In the genomic region with DNA sequence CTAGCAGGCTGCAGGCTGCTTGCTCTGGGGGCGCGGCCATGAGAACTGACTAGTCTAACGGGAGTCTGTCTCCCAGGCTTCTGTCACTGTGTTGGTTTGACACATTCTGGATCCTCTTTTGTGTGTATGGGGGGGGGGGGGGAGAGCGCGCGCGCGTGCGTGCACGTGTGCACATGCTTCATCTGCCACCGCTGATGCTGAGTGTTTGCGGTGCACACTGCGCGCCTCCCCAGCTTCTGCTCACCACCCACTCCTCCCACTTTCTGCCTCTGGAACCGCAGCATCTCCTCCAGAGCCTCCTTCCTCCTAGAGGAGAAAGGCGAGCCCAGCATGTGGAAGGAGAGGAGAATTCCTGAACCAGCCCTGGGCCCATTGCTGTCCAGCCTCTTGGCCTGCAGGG, we compare ENCODE assay signal across 24 mouse cellular contexts. TPM values are rescaled to one million over a fixed set of nuclear protein-coding genes. Genes with fewer than 3 reads are reported as not detected.
"Had no signal": no experiment of that assay in that cellular context is flagged by ENCODE, and none has a peak within 500 bp of the region (broad histone marks: within the 10 kb centered on the region; RNA-seq: fewer than 3 reads in every experiment).

No protein-coding gene starts in this region.

- DNase-seq: kidney, adult 9 months; kidney, postnatal 14 days; kidney, postnatal 4 days; layer of hippocampus, adult 9-11 months; layer of hippocampus, postnatal 36 days; left cerebral cortex, postnatal 4 days; liver, postnatal 0 days; lung, embryonic 14.5 days; retina, postnatal 1 day; right cerebral cortex, postnatal 4 days; thymus, postnatal 25 days had no signal

- H3K9ac ChIP-seq: limb, embryonic 12.5 days; limb, embryonic 15.5 days; liver, embryonic 14.5 days; liver, postnatal 0 days; lung, embryonic 14.5 days; midbrain, embryonic 12.5 days; midbrain, embryonic 15.5 days; neural tube, embryonic 13.5 days; stomach, embryonic 15.5 days had no signal

- H3K27me3 ChIP-seq: limb, embryonic 12.5 days; limb, embryonic 15.5 days; midbrain, embryonic 15.5 days; neural tube, embryonic 13.5 days; stomach, embryonic 15.5 days had no signal

- H3K9me3 ChIP-seq: limb, embryonic 12.5 days; limb, embryonic 15.5 days; midbrain, embryonic 12.5 days; midbrain, embryonic 15.5 days; neural tube, embryonic 13.5 days; stomach, embryonic 15.5 days had no signal

- H3K27ac ChIP-seq: limb, embryonic 12.5 days; limb, embryonic 15.5 days; liver, embryonic 14.5 days; macrophage; midbrain, embryonic 12.5 days; midbrain, embryonic 15.5 days; neural tube, embryonic 13.5 days; stomach, embryonic 15.5 days had no signal

- H3K4me3 ChIP-seq: limb, embryonic 12.5 days; limb, embryonic 15.5 days; midbrain, embryonic 12.5 days; midbrain, embryonic 15.5 days; neural tube, embryonic 13.5 days; stomach, embryonic 15.5 days had no signal

- H3K4me2 ChIP-seq: limb, embryonic 12.5 days; limb, embryonic 15.5 days; liver, embryonic 11.5 days; lung, embryonic 14.5 days; midbrain, embryonic 12.5 days; midbrain, embryonic 15.5 days; neural tube, embryonic 13.5 days; stomach, embryonic 15.5 days had no signal

- H3K4me1 ChIP-seq: midbrain, embryonic 12.5 days; midbrain, embryonic 15.5 days; neural tube, embryonic 13.5 days had no signal

RNA-seq across cellular contexts. Expression of a gene that starts 3.2 kb away (rescaled TPM):
- polyA plus RNA-seq: lung, embryonic 14.5 days; macrophage; neural tube, embryonic 13.5 days; thymus, postnatal 0 days had no signal

RNA-seq across cellular contexts. Expression of a gene that starts 31.2 kb away (rescaled TPM):
- total RNA-seq: layer of hippocampus, adult 18-20 months; layer of hippocampus, postnatal 36 days; left cerebral cortex, adult 8-10 months; megakaryocyte, adult 5-6 weeks had no signal
- polyA plus RNA-seq: limb, embryonic 12.5 days; liver, embryonic 11.5 days; lung, embryonic 14.5 days; midbrain, embryonic 12.5 days; midbrain, embryonic 15.5 days had no signal
